Mouse (Mus musculus) forebrain, embryonic 16.5 days (tissue): ENCODE measurements around the gene Olfr1062. TPM values are rescaled to one million over a fixed set of nuclear protein-coding genes. Genes with fewer than 3 reads are reported as not detected.
"Not testable (repeated sequence)": the region's sequence is repeated elsewhere in the genome, so short reads cannot be mapped to it uniquely, and the experiment has no call there.

Experiments used
- ATAC-seq: fragments of 200-750 bp; cut with Nextera tagmentation; 2 replicates; pipeline ENCODE4 v1.8.0; 2017; ENCODE audit warnings: mild to moderate bottlenecking, moderate library complexity
- H3K27ac ChIP-seq: fragments of 300-500 bp; sonication (generic); 2 replicates; pipeline ENCODE4 v1.5.1; 2014; ENCODE audit warnings: low read length, control low read depth
- H3K27me3 ChIP-seq: fragments of 300-500 bp; sonication (generic); replicated peaks from 2 replicates; pipeline ENCODE4 v1.6.1; 2014; ENCODE audit warnings: low read length; ENCODE audit not compliant: control insufficient read depth, insufficient read depth
- H3K36me3 ChIP-seq: fragments of 300-500 bp; sonication (generic); 2 replicates; pipeline ENCODE4 v1.6.1; 2014; ENCODE audit not compliant: control insufficient read depth, insufficient read depth
- H3K4me1 ChIP-seq: fragments of 300-500 bp; sonication (generic); replicated peaks from 2 replicates; pipeline ENCODE4 v1.6.1; 2014; ENCODE audit warnings: low read length; ENCODE audit not compliant: control insufficient read depth, insufficient read depth
- H3K4me2 ChIP-seq: fragments of 300-500 bp; sonication (generic); 2 replicates; pipeline ENCODE4 v1.6.1; 2014; ENCODE audit warnings: mild to moderate bottlenecking, low read length, control low read depth
- H3K4me3 ChIP-seq: fragments of 300-500 bp; sonication (generic); replicated peaks from 2 replicates; pipeline ENCODE4 v1.5.1; 2014; ENCODE audit warnings: mild to moderate bottlenecking, low read length, control low read depth
- H3K9ac ChIP-seq: fragments of 300-500 bp; sonication (generic); replicated peaks from 2 replicates; pipeline ENCODE4 v1.6.1; 2014; ENCODE audit warnings: low read depth, low read length, control low read depth
- H3K9me3 ChIP-seq: fragments of 300-500 bp; sonication (generic); 2 replicates; pipeline ENCODE4 v1.6.1; 2016; ENCODE audit warnings: low read length; ENCODE audit not compliant: control insufficient read depth
- WGBS: fragments of 180-500 bp; shearing (Covaris S2); extraction: QIAGEN DNeasy Blood & Tissue Kit; methylation state at CpG from one replicate; pipeline ENCODE4 v1.1.7; 2014; 5-methylcytosine and 5-hydroxymethylcytosine counted together
- polyA plus RNA-seq: library from polyadenylated mRNA; unstranded; fragments of >200 nt; fragmentation: Nextera tagmentation; extraction: Ambion mirVana; gene quantifications from 2 replicates; pipeline ENCODE4 v1.2.1, GENCODE M21; 2015

Olfr1062 gene
- polyA plus RNA-seq = not detected in 2 replicates

DNA sequence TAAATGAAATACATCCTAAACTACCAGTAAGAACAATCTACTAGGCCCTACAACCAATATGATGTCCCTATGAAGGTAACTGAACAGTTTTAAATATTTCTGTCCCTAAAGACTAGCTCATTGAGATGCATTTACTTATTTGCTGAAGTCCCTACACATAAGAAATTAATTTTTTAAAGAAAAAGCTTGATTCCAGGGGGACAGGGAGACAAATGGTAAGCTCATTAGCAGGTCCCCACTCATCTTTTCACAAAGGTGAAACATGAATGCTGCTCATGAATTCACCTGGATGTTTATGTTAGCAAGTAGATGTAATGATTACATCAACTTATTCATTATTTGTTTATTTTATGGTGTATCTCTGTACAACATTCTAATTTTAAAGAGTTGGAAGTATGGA lies at the start of gene Olfr1062:
Gene Olfr1062, minus strand, starts transcription at position 101 of the 400 bp plus-strand sequence.
- H3K9me3 ChIP-seq, H3K36me3 ChIP-seq, H3K4me3 ChIP-seq, H3K27me3 ChIP-seq, H3K27ac ChIP-seq, H3K4me1 ChIP-seq, ATAC-seq, H3K9ac ChIP-seq, H3K4me2 ChIP-seq: not testable (repeated sequence)

DNA sequence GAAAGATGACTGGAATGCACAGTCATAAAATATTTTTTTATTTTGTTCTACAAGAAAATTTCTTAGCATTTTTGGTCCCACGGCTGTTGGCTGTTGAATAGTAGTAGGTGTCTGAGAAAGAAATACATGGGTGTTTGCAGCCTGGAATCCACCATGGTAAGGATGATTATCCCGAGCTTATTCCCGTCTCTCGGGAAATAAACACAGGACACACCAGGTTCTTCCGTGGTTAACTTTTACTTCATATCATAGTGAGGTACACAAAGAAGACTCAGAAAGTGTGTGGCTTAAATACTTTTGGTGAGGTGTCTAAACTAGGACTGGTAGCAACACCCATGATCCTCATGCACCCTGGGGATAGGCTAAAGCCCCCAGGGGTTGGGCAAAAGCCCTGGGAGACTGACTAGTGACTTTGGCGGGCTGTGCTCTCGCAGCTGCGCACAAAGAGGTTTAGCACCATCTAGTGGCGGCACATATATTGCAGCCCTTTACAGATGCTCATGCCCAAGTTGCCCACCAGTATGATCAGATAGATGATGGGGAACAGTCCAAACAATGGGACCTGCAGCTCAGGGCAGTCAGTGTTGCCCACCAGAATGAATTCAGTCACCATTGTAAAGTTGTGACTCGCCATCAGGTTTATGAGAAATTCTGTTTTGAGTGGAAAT lies 38.0 kb upstream of the Olfr1062 start:
- Histone ChIP-seq H3K4me2 (peak overlapping the region; percentile 23; the same call in 1 of the 2 replicates), H3K4me1 (no peaks in the 10 kb centered on the region), H3K4me3 (no peak overlapping the region), H3K27ac (no peak overlapping the region), H3K36me3 (no peaks in the 10 kb centered on the region), H3K9ac (no peak overlapping the region), H3K27me3 (no peaks in the 10 kb centered on the region), H3K9me3 (no peaks in the 10 kb centered on the region)
- peak; percentile 77 for ATAC-seq
- 41% methylated on average over 10 of the region's 10 CpGs for WGBS

DNA sequence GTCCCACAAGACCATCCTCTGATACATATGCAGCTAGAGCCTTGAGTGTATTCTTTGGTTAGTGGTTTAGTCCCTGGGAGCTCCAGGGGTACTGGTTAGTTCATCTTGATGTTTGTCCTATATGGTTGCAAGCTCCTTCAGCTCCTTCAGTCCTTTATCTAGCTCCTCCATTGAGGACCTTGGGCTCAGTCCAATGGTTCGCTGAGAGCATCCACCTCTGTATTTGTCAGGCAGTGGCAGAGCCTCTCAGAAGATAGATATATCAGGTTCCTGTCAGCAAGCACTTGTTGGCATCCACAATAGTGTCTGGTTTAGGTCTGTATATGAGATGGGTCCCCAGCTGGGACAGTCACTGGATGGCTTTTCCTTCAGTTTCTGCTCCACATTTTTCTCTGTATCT lies 33.9 kb upstream of the Olfr1062 start:
- H3K9ac ChIP-seq = no peak overlapping the region
- 83% methylated on average over 1 of the region's 1 CpGs for WGBS
- H3K27me3 ChIP-seq = no peaks in the 10 kb centered on the region
- no peak for ATAC-seq
- H3K4me1 ChIP-seq = no peaks in the 10 kb centered on the region
- H3K36me3 ChIP-seq = no peaks in the 10 kb centered on the region
- no peak overlapping the region for H3K4me3 ChIP-seq
- no peak overlapping the region for H3K27ac ChIP-seq
- H3K9me3 ChIP-seq = no peaks in the 10 kb centered on the region
- H3K4me2 ChIP-seq = no peak overlapping the region

DNA sequence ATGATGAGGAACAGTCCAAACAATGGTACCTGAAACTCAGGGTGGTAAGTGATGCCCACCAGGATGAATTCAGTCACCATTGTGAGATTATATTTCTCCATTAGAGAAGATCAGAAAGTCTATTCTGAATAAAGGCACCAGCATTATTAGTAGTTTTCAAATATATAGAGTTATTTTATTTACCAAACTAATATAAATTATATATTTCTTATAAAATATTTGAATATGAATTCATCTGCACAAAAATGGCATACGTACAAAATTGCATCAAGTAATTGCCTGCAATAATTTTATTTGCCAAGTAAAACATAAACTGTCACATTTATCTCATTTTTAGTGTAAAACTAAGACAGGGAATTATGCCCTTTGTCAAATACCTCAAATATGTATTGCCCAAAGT lies 29.6 kb upstream of the Olfr1062 start, which contains the start of gene Olfr1066:
Gene Olfr1066, minus strand, starts transcription at position 101 of the 400 bp plus-strand sequence.
- H3K4me2 ChIP-seq = no peak within 1 kb of the TSS
- ATAC-seq = no peak
- no peak within 1 kb of the TSS for H3K27ac ChIP-seq
- no peaks in the 10 kb centered on the region for H3K9me3 ChIP-seq
- H3K36me3 ChIP-seq = no peaks in the 10 kb centered on the region
- 91% methylated on average over 1 of the region's 1 CpGs for WGBS
- no peak within 1 kb of the TSS for H3K9ac ChIP-seq
- H3K27me3 ChIP-seq = no peaks in the 10 kb centered on the region
- no peaks in the 10 kb centered on the region for H3K4me1 ChIP-seq
- H3K4me3 ChIP-seq = no peak within 1 kb of the TSS

DNA sequence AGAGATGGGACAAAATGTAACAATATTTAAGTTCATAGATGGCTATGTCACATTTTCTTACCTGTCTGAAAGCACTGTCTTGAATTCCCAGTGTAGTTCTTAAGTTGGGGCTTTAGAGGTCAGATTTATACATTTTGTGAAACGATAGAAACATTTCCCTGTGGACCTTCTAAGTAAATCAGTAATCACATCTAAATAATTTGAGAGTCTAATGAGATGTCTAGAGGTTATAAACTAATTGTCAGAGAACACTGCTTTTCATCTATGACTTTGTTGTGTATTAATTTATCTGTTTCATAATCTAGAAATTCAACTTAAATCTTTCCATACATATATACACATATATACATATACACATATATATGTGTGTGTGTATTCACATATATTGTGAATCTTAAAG lies 23.9 kb upstream of the Olfr1062 start, which contains the start of gene Olfr1065:
Gene Olfr1065, minus strand, starts transcription at position 101 of the 400 bp plus-strand sequence.
- not testable (repeated sequence) for H3K36me3 ChIP-seq, H3K9me3 ChIP-seq, H3K27ac ChIP-seq, ATAC-seq, H3K4me2 ChIP-seq, H3K4me3 ChIP-seq, H3K9ac ChIP-seq, H3K27me3 ChIP-seq, H3K4me1 ChIP-seq
- WGBS = no CpG with 5 or more reads among the region's 1 CpGs

DNA sequence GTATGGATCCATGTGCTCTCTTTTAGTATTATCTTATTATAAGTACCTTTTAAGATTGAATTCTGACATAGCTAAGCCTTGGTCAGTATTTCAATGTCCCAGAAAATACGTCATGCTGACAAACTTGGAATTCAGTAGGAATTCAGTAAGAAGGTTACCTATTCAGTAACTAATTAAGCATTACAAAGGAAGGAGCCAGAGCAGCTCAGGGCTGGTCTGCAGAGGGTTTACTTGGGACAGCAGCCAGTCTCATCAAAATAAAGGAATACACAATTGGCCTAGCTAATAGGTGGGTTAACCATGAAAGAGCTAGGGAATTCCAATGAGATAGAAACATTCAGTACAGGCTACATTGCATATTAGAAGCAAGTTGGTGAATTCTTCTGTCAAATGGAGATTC lies 15.6 kb upstream of the Olfr1062 start:
- not testable (repeated sequence) for H3K36me3 ChIP-seq, H3K4me2 ChIP-seq, ATAC-seq, H3K4me1 ChIP-seq, H3K9ac ChIP-seq, H3K4me3 ChIP-seq, H3K27me3 ChIP-seq, H3K9me3 ChIP-seq, H3K27ac ChIP-seq
- 24% methylated on average over 1 of the region's 1 CpGs for WGBS

DNA sequence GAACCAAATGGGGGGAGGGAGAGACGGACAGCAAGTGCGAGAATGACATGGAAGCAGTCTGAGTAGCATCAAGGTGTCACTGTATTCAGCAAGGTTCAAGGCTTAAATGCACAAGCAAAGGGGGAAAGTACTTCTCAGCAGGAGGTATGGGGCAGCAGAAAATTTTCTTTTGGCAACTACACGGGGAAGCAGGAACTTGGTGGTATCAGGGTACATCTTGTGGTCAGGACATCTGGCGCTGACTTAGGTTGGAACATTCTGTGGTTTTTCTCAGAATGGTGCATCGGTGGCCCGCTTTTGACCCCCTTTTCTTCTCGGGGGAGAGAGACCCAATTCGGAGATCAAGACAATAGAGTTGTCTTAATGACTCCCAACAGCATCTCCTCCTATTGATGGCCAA lies 2.0 kb upstream of the Olfr1062 start:
- 95% methylated on average over 8 of the region's 8 CpGs for WGBS

DNA sequence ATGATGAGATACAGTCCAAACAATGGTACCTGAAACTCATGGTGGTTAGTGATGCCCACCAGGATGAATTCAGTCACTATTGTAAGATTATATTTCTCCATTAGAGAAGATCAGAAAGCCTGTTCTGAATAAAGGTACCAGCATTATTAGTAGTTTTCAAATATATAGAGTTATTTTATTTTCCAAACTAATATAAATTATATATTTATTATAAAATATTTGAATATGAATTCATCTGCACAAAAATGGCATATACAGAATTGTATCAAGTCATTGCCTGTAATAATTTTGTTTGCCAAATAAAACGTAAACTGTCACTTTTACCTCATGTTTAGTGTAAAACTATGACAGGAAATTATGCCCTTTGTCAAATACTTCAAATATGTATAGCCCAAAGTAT lies 12.6 kb downstream of the Olfr1062 start, which contains the start of gene Olfr1061:
Gene Olfr1061, minus strand, starts transcription at position 101 of the 400 bp plus-strand sequence.
- Histone ChIP-seq H3K9me3 (no peaks in the 10 kb centered on the region), H3K4me3 (no peak within 1 kb of the TSS), H3K4me1 (no peaks in the 10 kb centered on the region), H3K36me3 (no peaks in the 10 kb centered on the region), H3K27ac (no peak within 1 kb of the TSS), H3K9ac (no peak within 1 kb of the TSS), H3K4me2 (no peak within 1 kb of the TSS), H3K27me3 (no peaks in the 10 kb centered on the region)
- 80% methylated on average over 1 of the region's 1 CpGs for WGBS
- ATAC-seq = no peak

More for the DNA sequence above, 2.0 kb upstream of the Olfr1062 start:
- not testable (repeated sequence) for H3K4me1 ChIP-seq, H3K4me3 ChIP-seq, H3K9me3 ChIP-seq, H3K27ac ChIP-seq, H3K4me2 ChIP-seq, H3K36me3 ChIP-seq, H3K27me3 ChIP-seq, ATAC-seq, H3K9ac ChIP-seq

DNA sequence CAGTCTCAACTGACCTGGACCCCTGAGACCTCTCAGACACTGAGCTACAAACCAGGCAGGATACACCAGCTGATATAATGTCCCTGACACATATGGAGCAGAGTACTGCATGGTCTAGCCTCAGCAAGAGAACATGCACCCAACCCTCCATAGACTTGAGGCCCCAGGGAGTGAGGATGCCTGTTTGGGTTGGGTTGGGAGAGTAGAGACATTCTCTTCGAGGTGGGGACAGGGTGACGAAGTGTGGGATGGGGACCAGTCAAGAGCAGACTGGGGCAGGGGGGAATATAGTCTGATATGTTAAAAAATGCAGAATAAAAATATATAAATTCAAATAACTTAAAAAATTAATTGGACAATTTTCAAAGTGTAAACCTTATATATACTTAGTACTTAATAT lies 31.4 kb downstream of the Olfr1062 start:
- WGBS = 96% methylated on average over 2 of the region's 2 CpGs
- H3K36me3 ChIP-seq = no peaks in the 10 kb centered on the region
- no peaks in the 10 kb centered on the region for H3K9me3 ChIP-seq
- ATAC-seq = no peak
- H3K9ac ChIP-seq = no peak overlapping the region
- H3K4me2 ChIP-seq = no peak overlapping the region
- no peaks in the 10 kb centered on the region for H3K27me3 ChIP-seq
- H3K4me3 ChIP-seq = no peak overlapping the region
- H3K4me1 ChIP-seq = no peaks in the 10 kb centered on the region
- H3K27ac ChIP-seq = no peak overlapping the region

DNA sequence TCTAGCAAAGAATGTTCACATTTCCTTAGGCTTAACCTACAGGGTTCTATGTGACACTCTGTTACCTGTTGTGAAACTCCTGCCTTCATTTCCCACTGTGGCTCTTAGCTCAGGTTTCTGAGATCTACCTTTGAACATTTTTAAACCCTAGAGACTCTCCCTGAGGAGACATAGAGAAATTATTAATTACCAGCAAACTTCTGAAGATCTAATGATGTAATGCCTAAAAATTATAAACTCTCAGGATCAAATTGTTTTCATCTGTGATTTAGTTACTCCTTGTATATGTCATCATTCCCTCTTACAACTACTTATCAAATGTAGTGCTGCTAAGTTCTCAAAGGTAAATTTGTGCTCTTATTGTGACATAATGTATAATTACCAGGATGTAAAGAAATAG lies 38.1 kb downstream of the Olfr1062 start, which contains the start of gene Olfr1058:
Gene Olfr1058, minus strand, starts transcription at position 101 of the 400 bp plus-strand sequence.
- H3K4me3 ChIP-seq, ATAC-seq, H3K36me3 ChIP-seq, H3K9ac ChIP-seq, H3K4me2 ChIP-seq, H3K27ac ChIP-seq, H3K4me1 ChIP-seq, H3K27me3 ChIP-seq, H3K9me3 ChIP-seq: not testable (repeated sequence)
